Mouse (Mus musculus): ENCODE data around the gene Ankmy1.

DNA sequence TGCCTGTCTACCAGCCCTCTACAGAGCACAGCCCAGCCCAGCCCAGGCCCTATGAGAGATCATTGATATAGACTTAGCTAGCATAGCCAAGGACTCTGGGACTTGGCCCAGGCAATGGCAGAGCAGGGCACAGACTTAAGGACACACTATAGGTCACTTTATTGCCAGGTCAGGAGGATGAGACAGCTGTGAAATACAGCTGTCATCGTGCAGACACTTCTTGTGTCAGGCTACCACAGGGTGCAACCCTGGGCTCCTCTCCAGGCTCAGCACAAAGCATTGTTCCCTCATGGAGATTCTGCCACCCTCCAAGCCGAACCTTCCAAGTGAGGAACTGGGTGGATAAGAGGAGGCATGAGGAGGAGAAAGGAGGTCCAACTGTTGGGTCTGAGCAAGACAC is 32.7 kb downstream of the Ankmy1 start:
- TF ChIP-seq CTCF (IDR thresholded peaks at IDR 0.05; ENCODE audit: borderline replicate concordance, insufficient read depth, low read length), result no peak
- TF ChIP-seq POLR2A (IDR thresholded peaks at IDR 0.05; ENCODE audit: low read depth, low read length), result no peak

Measured in embryonic fibroblast, embryonic 13.5 days (primary cell).